Mouse (Mus musculus) c-Kit-positive CD71-negative TER-119-negative erythroid progenitor cells, embryonic 14.5 days (primary cell): Measurements from ENCODE around the gene Sall2.
A peak's percentile ranks its signal among the peaks of the same experiment; 100 is the strongest.
"Not testable (repeated sequence)": the region's sequence is repeated elsewhere in the genome, so short reads cannot be mapped to it uniquely, and the experiment has no call there.

Source experiments
- DNase-seq: peaks from one replicate; pipeline ENCODE4 v3.0.0-alpha.2; 2013; ENCODE audit warnings: low read depth

The Sall2 gene

DNA sequence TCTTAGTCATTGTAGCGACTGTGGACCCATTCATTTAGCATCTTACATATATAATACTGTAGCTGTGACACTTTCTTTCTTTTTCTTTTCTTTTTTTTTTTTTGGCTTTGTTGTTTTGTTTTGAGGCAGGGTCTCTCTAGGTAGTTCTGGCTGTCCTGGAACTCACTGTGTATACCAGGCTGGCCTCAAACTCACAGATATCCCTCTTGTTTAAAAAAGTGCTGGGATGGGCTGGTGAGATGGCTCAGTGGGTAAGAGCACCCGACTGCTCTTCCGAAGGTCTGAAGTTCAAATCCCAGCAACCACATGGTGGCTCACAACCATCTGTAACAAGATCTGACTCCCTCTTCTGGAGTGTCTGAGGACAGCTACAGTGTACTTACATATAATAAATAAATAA, 25.0 kb downstream of the Sall2 start:
- DNase-seq, result not testable (repeated sequence)

- no peak for DNase-seq
Measured at GRCm38 (mm10) chr14:52295558-52296264, 32.9 kb downstream of the Sall2 start.

DNA sequence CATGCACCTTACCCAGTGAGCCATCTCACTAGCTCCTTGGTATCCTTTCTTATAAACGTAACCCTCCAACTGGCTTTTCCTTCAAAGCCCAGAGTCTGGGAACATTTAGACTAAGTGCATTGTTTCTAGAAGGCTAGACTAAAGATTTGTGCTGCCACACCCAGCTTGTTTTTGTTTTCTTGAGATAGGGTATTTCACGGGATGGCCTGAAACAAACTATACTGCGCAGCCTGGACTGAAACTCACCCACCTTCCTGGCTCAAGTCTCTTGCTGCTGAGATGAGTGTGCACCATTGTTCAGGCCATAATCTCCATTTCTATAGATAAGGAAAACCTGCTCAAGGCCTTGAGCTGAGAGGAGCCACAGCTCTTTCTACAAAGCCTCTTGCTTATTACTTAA, 44.4 kb downstream of the Sall2 start:
- DNase-seq, result no peak

DNA sequence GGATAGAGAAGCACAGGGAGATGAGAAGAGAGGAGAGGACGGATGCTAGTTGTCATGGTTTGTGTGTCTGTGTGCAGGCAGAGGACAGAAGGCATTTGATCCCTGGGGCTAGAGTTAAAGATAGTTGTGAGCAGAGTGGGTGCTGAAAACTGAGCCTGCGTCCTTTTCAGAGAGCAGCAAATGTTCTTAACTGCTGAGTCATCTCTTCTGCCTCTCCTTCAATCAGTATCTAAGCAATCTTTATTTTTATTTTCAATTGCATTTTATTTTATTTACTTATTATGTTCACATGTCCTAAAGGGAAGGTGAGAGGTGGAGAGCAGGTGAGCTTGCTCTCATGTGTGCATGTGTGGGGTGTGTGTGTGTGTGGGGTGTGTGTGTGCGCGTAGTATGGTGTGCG, 44.9 kb downstream of the Sall2 start:
- no peak for DNase-seq

- DNase-seq, result no peak
Measured at GRCm38 (mm10) chr14:52279747-52280120, 48.8 kb downstream of the Sall2 start.

- peak; percentile 100 for DNase-seq
Measured at GRCm38 (mm10) chr14:52278932-52279746, 49.4 kb downstream of the Sall2 start, which contains the start of the genes Tox4 and Rab2b. Gene Tox4, plus strand, starts transcription at chr14:52279146. Gene Rab2b, minus strand, starts transcription at chr14:52279545.

- DNase-seq, result no peak
Measured at GRCm38 (mm10) chr14:52277210-52277609, 51.4 kb downstream of the Sall2 start.

GRCm38 (mm10) chr14:52272781-52273180, 55.8 kb downstream of the Sall2 start:
- DNase-seq, result no peak
